Mouse (Mus musculus) forebrain, embryonic 15.5 days (tissue): ENCODE data around the gene Crybb1. TPM values are rescaled to one million over a fixed set of nuclear protein-coding genes. Genes with fewer than 3 reads are reported as not detected.

Experiments used
- ATAC-seq: fragments of 200-750 bp; cut with Nextera tagmentation; replicated peaks from 2 replicates; pipeline ENCODE4 v1.8.0; 2017; ENCODE audit warnings: mild to moderate bottlenecking, moderate TSS enrichment, moderate library complexity
- H3K27ac ChIP-seq: fragments of 300-500 bp; sonication (generic); replicated peaks from 2 replicates; pipeline ENCODE4 v1.5.1; 2015; ENCODE audit warnings: mild to moderate bottlenecking, inconsistent platforms
- H3K27me3 ChIP-seq: fragments of 300-500 bp; sonication (generic); 2 replicates; pipeline ENCODE4 v1.6.1; 2015; ENCODE audit warnings: inconsistent platforms
- H3K36me3 ChIP-seq: fragments of 300-500 bp; sonication (generic); 2 replicates; pipeline ENCODE4 v1.6.1; 2015; ENCODE audit warnings: mild to moderate bottlenecking, inconsistent platforms
- H3K4me1 ChIP-seq: fragments of 300-500 bp; sonication (generic); 2 replicates; pipeline ENCODE4 v1.6.1; 2015; ENCODE audit warnings: inconsistent platforms
- H3K4me2 ChIP-seq: fragments of 300-500 bp; sonication (generic); replicated peaks from 2 replicates; pipeline ENCODE4 v1.6.1; 2015; ENCODE audit warnings: mild to moderate bottlenecking, inconsistent platforms
- H3K4me3 ChIP-seq: fragments of 300-500 bp; sonication (generic); 2 replicates; pipeline ENCODE4 v1.5.1; 2015; ENCODE audit warnings: mild to moderate bottlenecking, inconsistent platforms
- H3K9ac ChIP-seq: fragments of 300-500 bp; sonication (generic); replicated peaks from 2 replicates; pipeline ENCODE4 v1.6.1; 2015; ENCODE audit warnings: mild to moderate bottlenecking, inconsistent platforms
- H3K9me3 ChIP-seq: fragments of 300-500 bp; sonication (generic); 2 replicates; pipeline ENCODE4 v1.6.1; 2016; ENCODE audit warnings: inconsistent platforms
- WGBS: fragments of 180-500 bp; shearing (Covaris S2); methylation state at CpG from one replicate; pipeline ENCODE4 v1.1.7; 2015; ENCODE audit warnings: mixed read lengths; 5-methylcytosine and 5-hydroxymethylcytosine counted together
- polyA plus RNA-seq: library from polyadenylated mRNA; unstranded; fragments of >200 nt; fragmentation: Nextera tagmentation; extraction: Ambion mirVana; gene quantifications from 2 replicates; pipeline ENCODE4 v1.2.1, GENCODE M21; 2015

The Crybb1 gene
- polyA plus RNA-seq, 1 experiment from 2014 or later, result 5.4 TPM

GRCm38 (mm10) chr5:112273746-112274463 is 18.3 kb downstream of the Crybb1 start:
- Histone ChIP-seq H3K4me1 (peaks cover 25% of the 10 kb centered on the region), H3K9ac (no peak overlapping the region), H3K9me3 (no peaks in the 10 kb centered on the region), H3K36me3 (no peaks in the 10 kb centered on the region), H3K27me3 (no peaks in the 10 kb centered on the region), H3K27ac (no peak overlapping the region), H3K4me3 (no peak overlapping the region), H3K4me2 (no peak overlapping the region)
- ATAC-seq, result no peak
- 54% methylated on average over 2 of the region's 2 CpGs for WGBS

GRCm38 (mm10) chr5:112275021-112275804 is 19.6 kb downstream of the Crybb1 start:
- peak overlapping the region; percentile 54 for H3K4me3 ChIP-seq
- peaks cover 25% of the 10 kb centered on the region for H3K4me1 ChIP-seq
- no peaks in the 10 kb centered on the region for H3K9me3 ChIP-seq
- peak overlapping the region; percentile 41 for H3K4me2 ChIP-seq
- H3K27me3 ChIP-seq, result no peaks in the 10 kb centered on the region
- H3K36me3 ChIP-seq, result no peaks in the 10 kb centered on the region
- no peak overlapping the region for H3K9ac ChIP-seq
- ATAC-seq, result no peak
- no peak overlapping the region for H3K27ac ChIP-seq
- 56% methylated on average over 4 of the region's 4 CpGs for WGBS

GRCm38 (mm10) chr5:112276267-112276873 is 20.8 kb downstream of the Crybb1 start, which contains the start of gene Tpst2:
TSS of gene Tpst2 (plus strand) at chr5:112276691.
- H3K4me2 ChIP-seq, result peak within 1 kb of the TSS; percentile 89
- H3K4me1 ChIP-seq, result peaks cover 19% of the 10 kb centered on the region
- no peaks in the 10 kb centered on the region for H3K9me3 ChIP-seq
- no peaks in the 10 kb centered on the region for H3K36me3 ChIP-seq
- H3K27me3 ChIP-seq, result no peaks in the 10 kb centered on the region
- peak within 1 kb of the TSS; percentile 54 for H3K4me3 ChIP-seq
- peak; percentile 96 for ATAC-seq
- WGBS, result under 1% methylated on average over 60 of the region's 62 CpGs
- H3K27ac ChIP-seq, result peak within 1 kb of the TSS; percentile 74
- H3K9ac ChIP-seq, result peak within 1 kb of the TSS; percentile 69

GRCm38 (mm10) chr5:112276907-112277348 is 21.3 kb downstream of the Crybb1 start:
- Histone ChIP-seq H3K4me1 (peaks cover 19% of the 10 kb centered on the region), H3K9me3 (no peaks in the 10 kb centered on the region), H3K36me3 (no peaks in the 10 kb centered on the region), H3K27ac (0 out of 2 replicates have a peak overlapping the region, but pooled peaks have one; percentile 3), H3K4me2 (peak overlapping the region; percentile 89), H3K9ac (peak overlapping the region; percentile 69), H3K27me3 (no peaks in the 10 kb centered on the region), H3K4me3 (peak overlapping the region; percentile 54)
- no peak; the same call in 1 of the 2 replicates for ATAC-seq
- WGBS, result under 1% methylated on average over 24 of the region's 24 CpGs

GRCm38 (mm10) chr5:112277906-112278470 is 22.4 kb downstream of the Crybb1 start:
- Histone ChIP-seq H3K9ac (no peak overlapping the region), H3K27ac (no peak overlapping the region), H3K9me3 (no peaks in the 10 kb centered on the region), H3K4me3 (no peak overlapping the region), H3K4me2 (0 out of 2 replicates have a peak overlapping the region, but pooled peaks have one; percentile 89), H3K27me3 (no peaks in the 10 kb centered on the region), H3K36me3 (no peaks in the 10 kb centered on the region), H3K4me1 (peaks cover 25% of the 10 kb centered on the region)
- ATAC-seq, result no peak
- 90% methylated on average over 11 of the region's 11 CpGs for WGBS

- Histone ChIP-seq H3K4me1 (peaks cover 25% of the 10 kb centered on the region), H3K9ac (no peak overlapping the region), H3K36me3 (no peaks in the 10 kb centered on the region)
Measured at GRCm38 (mm10) chr5:112279181-112280021, 23.8 kb downstream of the Crybb1 start.

GRCm38 (mm10) chr5:112280151-112280550 is 24.5 kb downstream of the Crybb1 start:
- H3K27ac ChIP-seq, result no peak overlapping the region
- H3K9ac ChIP-seq, result no peak overlapping the region
- H3K27me3 ChIP-seq, result no peaks in the 10 kb centered on the region
- ATAC-seq, result no peak
- no peak overlapping the region for H3K4me3 ChIP-seq
- no peaks in the 10 kb centered on the region for H3K9me3 ChIP-seq
- no peaks in the 10 kb centered on the region for H3K36me3 ChIP-seq
- H3K4me2 ChIP-seq, result no peak overlapping the region
- 92% methylated on average over 7 of the region's 7 CpGs for WGBS
- H3K4me1 ChIP-seq, result peaks cover 25% of the 10 kb centered on the region

More at GRCm38 (mm10) chr5:112279181-112280021, 23.8 kb downstream of the Crybb1 start:
- H3K4me3 ChIP-seq, result no peak overlapping the region
- H3K4me2 ChIP-seq, result no peak overlapping the region
- WGBS, result 90% methylated on average over 17 of the region's 17 CpGs
- no peaks in the 10 kb centered on the region for H3K9me3 ChIP-seq
- H3K27me3 ChIP-seq, result no peaks in the 10 kb centered on the region
- no peak overlapping the region for H3K27ac ChIP-seq
- no peak for ATAC-seq

- Histone ChIP-seq H3K4me3 (no peak overlapping the region), H3K9ac (no peak overlapping the region), H3K4me2 (no peak overlapping the region), H3K36me3 (no peaks in the 10 kb centered on the region), H3K27ac (no peak overlapping the region), H3K27me3 (no peaks in the 10 kb centered on the region), H3K9me3 (no peaks in the 10 kb centered on the region), H3K4me1 (peaks cover 20% of the 10 kb centered on the region)
- WGBS, result 50% methylated on average over 15 of the region's 15 CpGs
- no peak for ATAC-seq
Measured at GRCm38 (mm10) chr5:112280863-112281660, 25.4 kb downstream of the Crybb1 start.

- Histone ChIP-seq H3K27ac (no peak overlapping the region), H3K36me3 (no peaks in the 10 kb centered on the region), H3K9me3 (no peaks in the 10 kb centered on the region), H3K4me2 (no peak overlapping the region), H3K27me3 (no peaks in the 10 kb centered on the region), H3K4me1 (peaks cover 20% of the 10 kb centered on the region), H3K4me3 (no peak overlapping the region), H3K9ac (no peak overlapping the region)
- no peak for ATAC-seq
- WGBS, result 79% methylated on average over 4 of the region's 4 CpGs
Measured at GRCm38 (mm10) chr5:112281676-112282075, 26.1 kb downstream of the Crybb1 start.

GRCm38 (mm10) chr5:112282123-112282779 is 26.6 kb downstream of the Crybb1 start:
- peaks cover 17% of the 10 kb centered on the region for H3K4me1 ChIP-seq
- H3K4me3 ChIP-seq, result no peak overlapping the region
- no peaks in the 10 kb centered on the region for H3K9me3 ChIP-seq
- no peak overlapping the region for H3K9ac ChIP-seq
- 75% methylated on average over 6 of the region's 6 CpGs for WGBS
- no peaks in the 10 kb centered on the region for H3K27me3 ChIP-seq
- no peak overlapping the region for H3K27ac ChIP-seq
- H3K36me3 ChIP-seq, result no peaks in the 10 kb centered on the region
- no peak for ATAC-seq
- H3K4me2 ChIP-seq, result no peak overlapping the region
